Mouse (Mus musculus) hindbrain, embryonic 11.5 days (tissue): ENCODE measurements around the gene Tet3. TPM values are rescaled to one million over a fixed set of nuclear protein-coding genes. Genes with fewer than 3 reads are reported as not detected.

Experiments used
- ATAC-seq: fragments of 200-750 bp; cut with Nextera tagmentation; 2 replicates; pipeline ENCODE4 v1.8.0; 2017; ENCODE audit warnings: mild to moderate bottlenecking, moderate TSS enrichment, moderate library complexity; ENCODE audit not compliant: low FRiP score
- DNase-seq: peaks from one replicate; pipeline ENCODE4 v3.0.0-alpha.2; 2015; ENCODE audit warnings: low spot score
- H3K27ac ChIP-seq: fragments of 300-500 bp; sonication (generic); 2 replicates; pipeline ENCODE4 v1.5.1; 2014; ENCODE audit warnings: mild to moderate bottlenecking, low read depth, low read length
- H3K27me3 ChIP-seq: fragments of 300-500 bp; sonication (generic); 2 replicates; pipeline ENCODE4 v1.6.1; 2014; ENCODE audit warnings: mild to moderate bottlenecking, low read length, moderate library complexity, mixed read lengths; ENCODE audit not compliant: control insufficient read depth, insufficient read depth
- H3K36me3 ChIP-seq: fragments of 300-500 bp; sonication (generic); 2 replicates; pipeline ENCODE4 v1.6.1; 2014; ENCODE audit warnings: mild to moderate bottlenecking, low read length, moderate library complexity, mixed read lengths; ENCODE audit not compliant: control insufficient read depth, insufficient read depth
- H3K4me1 ChIP-seq: fragments of 300-500 bp; sonication (generic); replicated peaks from 2 replicates; pipeline ENCODE4 v1.6.1; 2014; ENCODE audit warnings: low read length, mixed read lengths; ENCODE audit not compliant: control insufficient read depth, insufficient read depth
- H3K4me2 ChIP-seq: fragments of 300-500 bp; sonication (generic); replicated peaks from 2 replicates; pipeline ENCODE4 v1.6.1; 2014; ENCODE audit warnings: mild to moderate bottlenecking, low read depth, low read length
- H3K4me3 ChIP-seq: fragments of 300-500 bp; sonication (generic); 2 replicates; pipeline ENCODE4 v1.5.1; 2014; ENCODE audit warnings: low read depth, low read length
- H3K9ac ChIP-seq: fragments of 300-500 bp; sonication (generic); 2 replicates; pipeline ENCODE4 v1.6.1; 2014; ENCODE audit warnings: low read depth, low read length
- H3K9me3 ChIP-seq: fragments of 300-500 bp; sonication (generic); 2 replicates; pipeline ENCODE4 v1.6.1; 2016; ENCODE audit warnings: low read length; ENCODE audit not compliant: control insufficient read depth
- WGBS: fragments of 180-500 bp; shearing (Covaris S2); extraction: QIAGEN DNeasy Blood & Tissue Kit; methylation state at CpG from one replicate; pipeline ENCODE4 v1.1.7; 2014; 5-methylcytosine and 5-hydroxymethylcytosine counted together
- polyA plus RNA-seq: library from polyadenylated mRNA; unstranded; fragments of >200 nt; fragmentation: Nextera tagmentation; extraction: Ambion mirVana; gene quantifications from 2 replicates; pipeline ENCODE4 v1.2.1, GENCODE M21; 2014

Gene Tet3
- polyA plus RNA-seq, 1 experiment from 2014 or later = 55.6 TPM

GRCm38 (mm10) chr6:83447031-83447430, 11.9 kb downstream of the Tet3 start:
- WGBS = 83% methylated on average over 7 of the region's 7 CpGs
- no peak overlapping the region for H3K27ac ChIP-seq
- H3K9me3 ChIP-seq = no peaks in the 10 kb centered on the region
- ATAC-seq (no peak), DNase-seq (no peak)
- no peaks in the 10 kb centered on the region for H3K36me3 ChIP-seq
- no peaks in the 10 kb centered on the region for H3K27me3 ChIP-seq
- H3K9ac ChIP-seq = no peak overlapping the region
- H3K4me2 ChIP-seq = no peak overlapping the region
- no peak overlapping the region for H3K4me3 ChIP-seq
- H3K4me1 ChIP-seq = peaks cover 13% of the 10 kb centered on the region

GRCm38 (mm10) chr6:83445796-83446195, 13.1 kb downstream of the Tet3 start:
- ATAC-seq (no peak), DNase-seq (no peak)
- 85% methylated on average over 2 of the region's 2 CpGs for WGBS
- H3K9ac ChIP-seq = no peak overlapping the region
- no peaks in the 10 kb centered on the region for H3K36me3 ChIP-seq
- H3K4me2 ChIP-seq = no peak overlapping the region
- H3K4me1 ChIP-seq = peaks cover 13% of the 10 kb centered on the region
- H3K27ac ChIP-seq = no peak overlapping the region
- H3K27me3 ChIP-seq = no peaks in the 10 kb centered on the region
- H3K9me3 ChIP-seq = no peaks in the 10 kb centered on the region
- H3K4me3 ChIP-seq = no peak overlapping the region

- Histone ChIP-seq H3K36me3 (no peaks in the 10 kb centered on the region), H3K4me3 (no peak overlapping the region), H3K4me2 (0 out of 2 replicates have a peak overlapping the region, but pooled peaks have one; percentile 9), H3K27ac (no peak overlapping the region), H3K27me3 (no peaks in the 10 kb centered on the region), H3K9me3 (no peaks in the 10 kb centered on the region), H3K9ac (no peak overlapping the region), H3K4me1 (peaks cover 28% of the 10 kb centered on the region)
- 13% methylated on average over 13 of the region's 13 CpGs for WGBS
- ATAC-seq = peak; percentile 10; the same call in 1 of the 2 replicates
- peak; percentile 45 for DNase-seq
Observed at GRCm38 (mm10) chr6:83443441-83444340, 15.2 kb downstream of the Tet3 start.

GRCm38 (mm10) chr6:83442639-83443038, 16.2 kb downstream of the Tet3 start:
- Histone ChIP-seq H3K9me3 (no peaks in the 10 kb centered on the region), H3K4me3 (no peak overlapping the region), H3K27me3 (no peaks in the 10 kb centered on the region), H3K9ac (0 out of 2 replicates have a peak overlapping the region, but pooled peaks have one; percentile 19), H3K36me3 (no peaks in the 10 kb centered on the region), H3K4me2 (peak overlapping the region; percentile 80; the same call in 1 of the 2 replicates), H3K27ac (no peak overlapping the region), H3K4me1 (peaks cover 28% of the 10 kb centered on the region)
- no peak for ATAC-seq
- WGBS = 40% methylated on average over 3 of the region's 3 CpGs
- no peak for DNase-seq

GRCm38 (mm10) chr6:83441259-83442061, 17.4 kb downstream of the Tet3 start:
- Histone ChIP-seq H3K9ac (peak overlapping the region; percentile 93), H3K27me3 (no peaks in the 10 kb centered on the region), H3K36me3 (no peaks in the 10 kb centered on the region), H3K4me2 (peak overlapping the region; percentile 80), H3K4me1 (peaks cover 28% of the 10 kb centered on the region), H3K9me3 (no peaks in the 10 kb centered on the region), H3K27ac (peak overlapping the region; percentile 97), H3K4me3 (peak overlapping the region; percentile 78)
- 0% methylated on average over 47 of the region's 48 CpGs for WGBS
- ATAC-seq = peak; percentile 88
- DNase-seq = peak; percentile 90

- H3K27me3 ChIP-seq = no peaks in the 10 kb centered on the region
- peak overlapping the region; percentile 97 for H3K27ac ChIP-seq
- no peaks in the 10 kb centered on the region for H3K9me3 ChIP-seq
- peaks cover 31% of the 10 kb centered on the region for H3K4me1 ChIP-seq
- WGBS = 2% methylated on average over 26 of the region's 26 CpGs
- H3K4me2 ChIP-seq = peak overlapping the region; percentile 80
- peak overlapping the region; percentile 93 for H3K9ac ChIP-seq
- DNase-seq (peak; percentile 82), ATAC-seq (peak; percentile 64)
- H3K4me3 ChIP-seq = peak overlapping the region; percentile 78
- no peaks in the 10 kb centered on the region for H3K36me3 ChIP-seq
Observed at GRCm38 (mm10) chr6:83440510-83441258, 18.2 kb downstream of the Tet3 start.

- no peaks in the 10 kb centered on the region for H3K27me3 ChIP-seq
- peak overlapping the region; percentile 97 for H3K27ac ChIP-seq
- WGBS = 20% methylated on average over 3 of the region's 3 CpGs
- DNase-seq = no peak
- H3K9me3 ChIP-seq = no peaks in the 10 kb centered on the region
- H3K9ac ChIP-seq = peak overlapping the region; percentile 93
- H3K36me3 ChIP-seq = no peaks in the 10 kb centered on the region
- peak overlapping the region; percentile 78 for H3K4me3 ChIP-seq
- peaks cover 34% of the 10 kb centered on the region for H3K4me1 ChIP-seq
- no peak for ATAC-seq
- peak overlapping the region; percentile 80 for H3K4me2 ChIP-seq
Observed at GRCm38 (mm10) chr6:83440197-83440509, 18.7 kb downstream of the Tet3 start.

GRCm38 (mm10) chr6:83439781-83440180, 19.1 kb downstream of the Tet3 start:
- Histone ChIP-seq H3K4me1 (peaks cover 36% of the 10 kb centered on the region), H3K27ac (0 out of 2 replicates have a peak overlapping the region, but pooled peaks have one; percentile 97), H3K36me3 (no peaks in the 10 kb centered on the region), H3K9ac (no peak overlapping the region; the same call in 1 of the 2 replicates), H3K4me3 (peak overlapping the region; percentile 78), H3K4me2 (peak overlapping the region; percentile 80), H3K9me3 (no peaks in the 10 kb centered on the region), H3K27me3 (no peaks in the 10 kb centered on the region)
- ATAC-seq (no peak), DNase-seq (no peak)
- WGBS = 74% methylated on average over 4 of the region's 5 CpGs
